Mouse (Mus musculus) gastrocnemius, adult 2 months (tissue): Measurements from ENCODE around the gene Gm2696. TPM values are rescaled to one million over a fixed set of nuclear protein-coding genes. Genes with fewer than 3 reads are reported as not detected.

Experiments
- DNase-seq: peaks from one replicate; pipeline ENCODE4 v3.0.0; 2022
- H3K27ac ChIP-seq: fragments of 200-600 bp; 2 replicates; pipeline ENCODE4 v1.8.1; 2022; ENCODE audit warnings: mild to moderate bottlenecking
- H3K4me3 ChIP-seq: fragments of 200-600 bp; 2 replicates; pipeline ENCODE4 v1.8.1; 2022; ENCODE audit warnings: mild to moderate bottlenecking, moderate library complexity
- CTCF ChIP-seq: fragments of 200-600 bp; IDR thresholded peaks from 2 replicates; pipeline ENCODE4 v1.8.1; 2022; ENCODE audit warnings: antibody characterized with exemption, mild to moderate bottlenecking, moderate library complexity
- intact Hi-C: fragments of 180-260 bp; cut with DNase I; formaldehyde crosslinking; loops from one replicate; pipeline ENCODE4 v1.15.1; 2025
- total RNA-seq, 2 experiments: library from RNA; stranded (reverse); gene quantifications; 2 replicates each; pipeline ENCODE4 v1.2.3; 2021

Gm2696 gene
- total RNA-seq, 2 experiments from 2014 or later: not detected

GRCm38 (mm10) chr10:77864067-77864761, 49.7 kb downstream of the Gm2696 start:
- peak overlapping the region; percentile 33 for H3K4me3 ChIP-seq
- H3K27ac ChIP-seq: no peak overlapping the region
- DNase-seq: no peak
- intact Hi-C loops: no loop called here
- no peak for TF ChIP-seq CTCF

DNA sequence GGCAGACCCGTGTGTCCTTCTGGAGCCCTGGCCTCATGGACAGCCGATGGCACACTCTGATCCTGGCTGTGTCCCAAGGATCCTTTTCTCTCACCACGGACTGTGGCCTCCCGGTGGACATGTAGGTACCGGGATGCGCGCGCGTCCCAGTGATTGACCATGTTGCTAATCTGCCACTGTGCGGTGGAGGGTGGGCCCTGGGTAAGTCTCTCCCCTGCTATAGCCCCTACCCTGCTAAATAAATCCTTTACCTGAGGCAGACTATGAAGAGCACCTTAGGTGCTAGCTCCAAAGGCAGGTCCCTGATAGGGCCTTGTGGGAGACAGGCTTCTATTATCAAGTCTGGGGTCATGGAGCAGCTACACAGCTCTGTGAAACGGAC, 50.3 kb downstream of the Gm2696 start:
- Histone ChIP-seq H3K4me3 (peak overlapping the region; percentile 33), H3K27ac (no peak overlapping the region)
- DNase-seq: no peak
- intact Hi-C loops: no loop called here
- no peak for TF ChIP-seq CTCF

DNA sequence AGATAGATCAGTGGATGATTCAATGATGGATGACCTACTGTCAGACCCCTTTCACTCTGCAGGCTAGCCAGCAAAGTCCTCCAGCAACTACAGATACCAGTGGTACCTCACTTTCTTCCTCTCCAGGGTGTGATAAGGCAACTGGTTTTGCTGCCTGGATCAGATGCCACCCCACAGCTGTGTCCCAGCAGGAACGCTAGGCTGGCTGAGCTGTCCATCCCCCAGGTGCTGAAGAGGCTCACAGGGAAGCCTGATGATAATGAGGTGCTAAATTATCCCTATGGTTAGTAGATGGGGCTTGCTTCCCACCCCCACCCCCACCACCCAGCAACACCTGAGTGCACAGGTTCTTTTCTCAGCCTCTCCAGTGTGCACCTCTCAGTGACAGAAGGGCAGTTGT, 53.1 kb downstream of the Gm2696 start:
- intact Hi-C loops: no loop called here
- DNase-seq: no peak
- H3K4me3 ChIP-seq: no peak overlapping the region
- no peak overlapping the region for H3K27ac ChIP-seq
- no peak for TF ChIP-seq CTCF

DNA sequence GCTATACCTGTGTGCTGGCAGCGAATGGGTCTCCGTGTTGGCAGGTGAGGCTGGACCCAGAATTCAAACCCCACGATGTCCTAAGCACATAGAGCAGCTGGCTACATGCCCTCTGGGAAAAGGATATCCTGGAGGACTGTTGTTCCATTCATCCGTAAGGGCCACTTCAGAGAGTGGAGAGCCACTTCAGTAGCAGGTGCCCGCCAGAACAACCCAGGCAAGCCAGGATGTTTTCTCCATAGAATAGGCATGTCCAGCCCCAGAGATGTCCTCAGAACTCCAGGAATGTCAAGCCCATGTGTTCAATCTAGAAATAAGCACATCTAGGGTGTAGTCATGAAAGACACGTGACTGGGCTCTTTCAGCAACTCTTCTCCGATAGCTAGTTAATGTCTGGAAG, 55.2 kb downstream of the Gm2696 start:
- no peak for TF ChIP-seq CTCF
- intact Hi-C loops: no loop called here
- Histone ChIP-seq H3K4me3 (no peak overlapping the region), H3K27ac (no peak overlapping the region)
- DNase-seq: no peak

DNA sequence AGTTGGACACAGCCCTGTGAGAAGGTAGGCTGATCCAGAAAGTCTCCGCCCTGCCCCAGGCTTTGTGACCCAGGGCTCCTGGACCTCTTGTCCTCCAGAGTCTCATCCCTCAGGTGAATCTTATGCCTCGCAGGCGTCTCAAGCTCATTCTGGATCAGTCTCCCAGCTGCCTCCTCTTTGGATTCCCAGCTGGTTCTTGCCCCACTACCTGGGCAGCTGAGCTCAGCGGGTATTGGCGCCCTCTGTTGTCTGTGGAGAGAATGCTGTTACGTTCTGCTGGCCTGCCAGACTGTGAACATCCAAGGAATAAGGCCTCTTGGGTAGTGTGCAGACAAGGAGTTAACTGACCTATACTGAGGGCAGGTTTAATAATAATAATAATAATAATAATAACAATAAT, 64.5 kb downstream of the Gm2696 start:
- no peak overlapping the region for H3K27ac ChIP-seq
- intact Hi-C loops: loop anchor here (2.0 kb wide), 1 partner anchor 250 kb away; no protein-coding TSS in a partner anchor
- no peak overlapping the region for H3K4me3 ChIP-seq
- peak; percentile 67 for TF ChIP-seq CTCF
- DNase-seq: peak; percentile 60

DNA sequence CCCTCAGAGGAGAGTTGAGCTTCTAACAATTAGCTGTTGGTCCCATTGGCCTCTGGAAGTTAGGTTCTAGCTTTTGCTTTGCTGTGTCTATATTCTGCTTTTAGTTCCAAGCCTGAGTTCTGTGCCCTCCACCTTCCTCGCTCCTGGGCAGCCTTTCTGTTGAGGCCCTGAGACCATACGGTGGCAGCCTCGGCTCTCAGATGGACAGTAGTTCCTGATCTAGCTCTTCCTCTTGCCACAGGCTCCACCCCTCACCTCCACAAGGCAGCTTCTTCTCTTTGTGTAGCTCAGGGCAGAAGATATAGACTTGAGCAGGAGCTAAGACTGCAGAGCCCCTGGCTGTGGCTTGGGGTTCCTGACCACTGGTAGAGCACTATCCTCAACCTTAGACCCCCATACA, 65.8 kb downstream of the Gm2696 start:
- intact Hi-C loops: loop anchor here (10.0 kb wide), 1 partner anchor 366 kb away; the partner anchor contains the start of gene Fam207a
- Histone ChIP-seq H3K27ac (no peak overlapping the region), H3K4me3 (no peak overlapping the region)
- TF ChIP-seq CTCF: no peak
- DNase-seq: no peak

- no peak overlapping the region for H3K27ac ChIP-seq
- H3K4me3 ChIP-seq: no peak overlapping the region
- DNase-seq: no peak
- peak; percentile 41 for TF ChIP-seq CTCF
- intact Hi-C loops: loop anchor here (10.0 kb wide), 1 partner anchor 368 kb away; the partner anchor contains the start of gene Fam207a
These were observed 68.1 kb downstream of the Gm2696 start for GRCm38 (mm10) chr10:77882553-77882952.

Other genes with a start within 250 kb of the Gm2696 start
- gene Pttg1ip, start 233.0 kb upstream of the Gm2696 start, total RNA-seq: 10 to 100 TPM; 30.5 to 36.5 TPM
- gene Sumo3, start 208.6 kb upstream of the Gm2696 start, total RNA-seq: 10 to 100 TPM; 43.5 to 44.5 TPM
- 1 to 10 TPM; 8.4 to 8.6 TPM for gene Gm49325, start 208.5 kb upstream of the Gm2696 start, total RNA-seq
- 10 to 100 TPM; 95.4 to 100.0 TPM for gene Ube2g2, start 192.4 kb upstream of the Gm2696 start, total RNA-seq
- not detected for gene Tspear, start 128.1 kb upstream of the Gm2696 start, total RNA-seq
- gene Gm19402, start 123.9 kb upstream of the Gm2696 start, total RNA-seq: not detected
- not detected for gene Gm9508, start 117.4 kb upstream of the Gm2696 start, total RNA-seq
- not detected for gene Gm10272, start 108.1 kb upstream of the Gm2696 start, total RNA-seq
- not detected for gene Gm10024, start 103.2 kb upstream of the Gm2696 start, total RNA-seq
- not detected for gene Gm10142, start 98.9 kb upstream of the Gm2696 start, total RNA-seq
- not detected for gene Krtap12-1, start 94.1 kb upstream of the Gm2696 start, total RNA-seq
- not detected for gene Gm10100, start 88.2 kb upstream of the Gm2696 start, total RNA-seq
- not detected for gene Gm18596, start 72.0 kb upstream of the Gm2696 start, total RNA-seq
- gene Gm9736, start 63.3 kb upstream of the Gm2696 start, total RNA-seq: not detected
- not detected for gene Gm3233, start 55.0 kb upstream of the Gm2696 start, total RNA-seq
- gene Gm3238, start 43.4 kb upstream of the Gm2696 start, total RNA-seq: not detected
- not detected for gene Gm7138, start 37.7 kb upstream of the Gm2696 start, total RNA-seq
- not detected for gene Gm3250, start 32.1 kb upstream of the Gm2696 start, total RNA-seq
- not detected for gene Gm7137, start 26.5 kb upstream of the Gm2696 start, total RNA-seq
- gene Gm9639, start 19.6 kb upstream of the Gm2696 start, total RNA-seq: not detected
- gene Gm19668, start 15.5 kb upstream of the Gm2696 start, total RNA-seq: not detected
- not detected for gene Gm9507, start 2.8 kb upstream of the Gm2696 start, total RNA-seq
- gene Krtap10-4, start 12.4 kb downstream of the Gm2696 start, total RNA-seq: not detected
- gene Krtap10-10, start 21.3 kb downstream of the Gm2696 start, total RNA-seq: not detected
- gene Gm36176, start 32.1 kb downstream of the Gm2696 start, total RNA-seq: not detected
- gene Gm10318, start 38.2 kb downstream of the Gm2696 start, total RNA-seq: not detected
- not detected for gene Gm3285, start 47.3 kb downstream of the Gm2696 start, total RNA-seq
- gene Lrrc3, start 87.9 kb downstream of the Gm2696 start, total RNA-seq: under 1 TPM; 0.13 to 0.14 TPM
- under 1 TPM in 1 of 2 experiments, not detected in 1; 0.33 TPM for gene Trpm2, start 155.9 kb downstream of the Gm2696 start, total RNA-seq
- 1 to 10 TPM; 3.8 to 4.3 TPM for gene 1810043G02Rik, start 163.8 kb downstream of the Gm2696 start, total RNA-seq
- gene Pfkl, start 195.4 kb downstream of the Gm2696 start, total RNA-seq: 1 to 10 TPM; 6.0 to 6.5 TPM
- not detected for gene Dnmt3l, start 227.3 kb downstream of the Gm2696 start, total RNA-seq
- not detected for gene Aire, start 228.9 kb downstream of the Gm2696 start, total RNA-seq